Mouse (Mus musculus) brain, embryonic 14.5 days (tissue): ENCODE data around the gene Sptb.

Experiments used
- CTCF ChIP-seq: fragments of 200-500 bp; IDR thresholded peaks from 2 replicates; pipeline ENCODE4 v1.5.1; 2012; ENCODE audit warnings: inconsistent platforms, mild to moderate bottlenecking, moderate library complexity, borderline replicate concordance; ENCODE audit not compliant: insufficient read depth, insufficient read length; ENCODE audit errors: extremely low read depth
- POLR2A ChIP-seq: fragments of 200-500 bp; IDR thresholded peaks from 2 replicates; pipeline ENCODE4 v1.6.1; 2012; ENCODE audit warnings: mild to moderate bottlenecking, inconsistent platforms, borderline replicate concordance; ENCODE audit not compliant: poor library complexity, insufficient read depth, insufficient read length, severe bottlenecking; ENCODE audit errors: extremely low read depth

- TF ChIP-seq CTCF (no peak), POLR2A (no peak)
These were observed 156.4 kb downstream of the Sptb start for GRCm38 (mm10) chr12:76553917-76554316.
